Mouse (Mus musculus) megakaryocyte, embryonic 14.5 days (primary cell): ENCODE data around the gene Atp10b. TPM values are rescaled to one million over a fixed set of nuclear protein-coding genes. Genes with fewer than 3 reads are reported as not detected.
"Not testable (repeated sequence)": the region's sequence is repeated elsewhere in the genome, so short reads cannot be mapped to it uniquely, and the experiment has no call there.

ENCODE experiments used
- H3K27me3 ChIP-seq: replicated peaks from 2 replicates; pipeline ENCODE3; 2012; ENCODE audit warnings: inconsistent platforms
- H3K36me3 ChIP-seq: replicated peaks from 2 replicates; pipeline ENCODE3; 2012; ENCODE audit warnings: low read length, inconsistent platforms, mixed read lengths
- H3K4me1 ChIP-seq: 2 replicates; pipeline ENCODE4 v1.6.1; 2012; ENCODE audit warnings: inconsistent platforms
- H3K4me3 ChIP-seq: replicated peaks from 2 replicates; pipeline ENCODE3; 2012; ENCODE audit warnings: moderate library complexity, mild to moderate bottlenecking, inconsistent platforms
- H3K9me3 ChIP-seq: 2 replicates; pipeline ENCODE4 v1.6.1; 2012; ENCODE audit warnings: inconsistent platforms
- FLI1 ChIP-seq: IDR thresholded peaks from 2 replicates; pipeline ENCODE4 v1.6.1; 2012; ENCODE audit warnings: low read length, inconsistent platforms, mixed read lengths
- GATA1 ChIP-seq: IDR thresholded peaks from 3 replicates; pipeline ENCODE4 v1.6.1; 2012; ENCODE audit warnings: mixed read lengths, low read length, inconsistent platforms, borderline replicate concordance
- polyA plus RNA-seq: library from polyadenylated mRNA; stranded (reverse); fragments of >175 nt; gene quantifications from 2 replicates; pipeline ENCODE4 v1.2.3, GENCODE M21; 2012; ENCODE audit warnings: low replicate concordance; ENCODE audit not compliant: insufficient read depth

Gene Atp10b
- not detected in 2 replicates for polyA plus RNA-seq

GRCm38 (mm10) chr11:43149577-43149976 is at the start of gene Atp10b:
Atp10b (plus strand) TSS chr11:43149877.
- H3K4me1 ChIP-seq, result no peaks in the 10 kb centered on the region
- TF ChIP-seq GATA1 (no peak), FLI1 (no peak)
- H3K27me3 ChIP-seq, result no peaks in the 10 kb centered on the region
- H3K36me3 ChIP-seq, result no peaks in the 10 kb centered on the region
- no peak within 1 kb of the TSS for H3K4me3 ChIP-seq
- no peaks in the 10 kb centered on the region for H3K9me3 ChIP-seq

GRCm38 (mm10) chr11:43101357-43101756 is 48.3 kb upstream of the Atp10b start:
- no peaks in the 10 kb centered on the region for H3K4me1 ChIP-seq
- no peak for TF ChIP-seq GATA1
- no peak for TF ChIP-seq FLI1
- H3K36me3 ChIP-seq, result no peaks in the 10 kb centered on the region
- H3K9me3 ChIP-seq, result 0 out of 2 replicates have a peak, but pooled peaks cover 3% of the 10 kb centered on the region
- H3K4me3 ChIP-seq, result no peak overlapping the region
- H3K27me3 ChIP-seq, result no peaks in the 10 kb centered on the region

GRCm38 (mm10) chr11:43125908-43126477 is 23.7 kb upstream of the Atp10b start:
- H3K36me3 ChIP-seq, result no peaks in the 10 kb centered on the region
- H3K27me3 ChIP-seq, result no peaks in the 10 kb centered on the region
- H3K9me3 ChIP-seq, result peaks cover 2% of the 10 kb centered on the region; the same call in 1 of the 2 replicates
- no peak overlapping the region for H3K4me3 ChIP-seq
- no peaks in the 10 kb centered on the region for H3K4me1 ChIP-seq
- TF ChIP-seq FLI1 (no peak), GATA1 (no peak)

- H3K9me3 ChIP-seq, H3K4me3 ChIP-seq, H3K4me1 ChIP-seq, H3K36me3 ChIP-seq, H3K27me3 ChIP-seq: not testable (repeated sequence)
These were observed 23.1 kb upstream of the Atp10b start for GRCm38 (mm10) chr11:43126573-43126972.

- Histone ChIP-seq H3K4me3 (no peak overlapping the region), H3K4me1 (no peaks in the 10 kb centered on the region), H3K27me3 (no peaks in the 10 kb centered on the region), H3K36me3 (no peaks in the 10 kb centered on the region), H3K9me3 (no peaks in the 10 kb centered on the region)
- TF ChIP-seq GATA1, result no peak
- no peak for TF ChIP-seq FLI1
These were observed 8.4 kb upstream of the Atp10b start for GRCm38 (mm10) chr11:43141296-43141695.

- no peak for TF ChIP-seq GATA1
- TF ChIP-seq FLI1, result no peak
- Histone ChIP-seq H3K4me3 (no peak overlapping the region), H3K27me3 (no peaks in the 10 kb centered on the region), H3K9me3 (no peaks in the 10 kb centered on the region), H3K36me3 (no peaks in the 10 kb centered on the region), H3K4me1 (no peaks in the 10 kb centered on the region)
These were observed 6.9 kb upstream of the Atp10b start for GRCm38 (mm10) chr11:43142811-43143210.

GRCm38 (mm10) chr11:43144178-43144577 is 5.5 kb upstream of the Atp10b start:
- Histone ChIP-seq H3K36me3 (no peaks in the 10 kb centered on the region), H3K27me3 (no peaks in the 10 kb centered on the region), H3K9me3 (no peaks in the 10 kb centered on the region), H3K4me1 (no peaks in the 10 kb centered on the region), H3K4me3 (no peak overlapping the region)
- no peak for TF ChIP-seq FLI1
- no peak for TF ChIP-seq GATA1

- H3K4me3 ChIP-seq, H3K9me3 ChIP-seq, H3K4me1 ChIP-seq, H3K27me3 ChIP-seq, H3K36me3 ChIP-seq: not testable (repeated sequence)
These were observed 4.8 kb upstream of the Atp10b start for GRCm38 (mm10) chr11:43144882-43145281.

GRCm38 (mm10) chr11:43147380-43147779 is 2.3 kb upstream of the Atp10b start:
- Histone ChIP-seq H3K4me3 (no peak overlapping the region), H3K4me1 (no peaks in the 10 kb centered on the region), H3K9me3 (no peaks in the 10 kb centered on the region), H3K36me3 (no peaks in the 10 kb centered on the region), H3K27me3 (no peaks in the 10 kb centered on the region)
- TF ChIP-seq GATA1 (no peak), FLI1 (no peak)

GRCm38 (mm10) chr11:43148341-43148740 is 1.3 kb upstream of the Atp10b start:
- no peak for TF ChIP-seq FLI1
- TF ChIP-seq GATA1, result no peak
- Histone ChIP-seq H3K4me1 (no peaks in the 10 kb centered on the region), H3K27me3 (no peaks in the 10 kb centered on the region), H3K9me3 (no peaks in the 10 kb centered on the region), H3K4me3 (no peak overlapping the region), H3K36me3 (no peaks in the 10 kb centered on the region)

GRCm38 (mm10) chr11:43155004-43155403 is 5.3 kb downstream of the Atp10b start:
- Histone ChIP-seq H3K4me3 (no peak overlapping the region), H3K36me3 (no peaks in the 10 kb centered on the region), H3K4me1 (no peaks in the 10 kb centered on the region), H3K9me3 (no peaks in the 10 kb centered on the region), H3K27me3 (no peaks in the 10 kb centered on the region)
- TF ChIP-seq FLI1 (no peak), GATA1 (no peak)
